Mouse (Mus musculus): ENCODE measurements around the gene Gm10803. TPM values are rescaled to one million over a fixed set of nuclear protein-coding genes. Genes with fewer than 3 reads are reported as not detected.

The Gm10803 gene
- polyA plus RNA-seq, 1 experiment from 2014 or later, result not detected

DNA sequence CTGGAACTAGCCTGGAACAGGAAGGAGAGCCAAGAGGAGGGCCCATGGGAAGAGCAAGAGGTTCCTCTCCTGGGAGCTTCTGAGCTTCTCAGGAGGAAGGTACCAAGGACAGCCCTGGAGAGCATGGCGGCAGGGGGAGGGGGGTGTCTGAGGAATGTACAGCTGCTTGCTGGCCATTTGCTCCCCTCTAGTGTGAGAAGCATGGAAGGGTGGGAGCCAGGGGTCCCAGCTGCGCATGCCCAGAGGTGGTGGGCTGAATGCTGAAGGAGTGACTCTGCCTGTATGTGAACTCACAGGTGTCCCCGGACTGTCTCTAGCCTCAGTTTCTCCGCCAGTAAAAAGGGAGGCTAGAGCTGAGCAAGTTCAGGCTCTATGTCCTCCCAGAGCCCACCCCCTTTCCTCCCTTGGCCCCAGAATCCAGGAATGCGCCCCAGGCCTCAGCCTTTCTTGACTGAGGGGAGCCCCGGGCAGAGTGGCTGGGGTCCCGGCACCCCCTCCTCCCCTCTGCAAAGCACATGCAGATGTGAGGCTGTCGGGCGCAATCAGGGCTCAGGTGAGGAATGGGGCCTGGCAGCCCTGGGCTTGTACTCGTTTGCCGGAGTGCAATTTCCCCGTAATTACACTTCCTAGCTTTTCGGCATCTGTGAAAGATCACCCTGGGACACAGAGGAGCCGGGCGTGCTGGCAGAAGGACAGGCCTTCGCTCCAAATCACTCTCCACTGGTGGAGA, 35.2 kb upstream of the Gm10803 start:
- no peaks in the 10 kb centered on the region for H3K4me1 ChIP-seq (ENCODE audit: insufficient read depth)
- DNase-seq, result no peak
- H3K9ac ChIP-seq, result no peak overlapping the region
- no peak overlapping the region for H3K4me2 ChIP-seq
- H3K36me3 ChIP-seq (ENCODE audit: insufficient read depth), result no peaks in the 10 kb centered on the region
- TF ChIP-seq CTCF (IDR thresholded peaks at IDR 0.05; ENCODE audit: low read depth), result no peak
- ATAC-seq (ENCODE audit: insufficient read depth), result no peak
- 68% methylated on average over 16 of the region's 16 CpGs for WGBS
- H3K4me3 ChIP-seq (ENCODE audit: low read depth, low read length), result no peak overlapping the region
- no peaks in the 10 kb centered on the region for H3K9me3 ChIP-seq (ENCODE audit: low read depth, low read length)
- no peaks in the 10 kb centered on the region for H3K27me3 ChIP-seq (ENCODE audit: insufficient read depth, low read length)
- no peak overlapping the region for H3K27ac ChIP-seq (ENCODE audit: low read depth)

DNA sequence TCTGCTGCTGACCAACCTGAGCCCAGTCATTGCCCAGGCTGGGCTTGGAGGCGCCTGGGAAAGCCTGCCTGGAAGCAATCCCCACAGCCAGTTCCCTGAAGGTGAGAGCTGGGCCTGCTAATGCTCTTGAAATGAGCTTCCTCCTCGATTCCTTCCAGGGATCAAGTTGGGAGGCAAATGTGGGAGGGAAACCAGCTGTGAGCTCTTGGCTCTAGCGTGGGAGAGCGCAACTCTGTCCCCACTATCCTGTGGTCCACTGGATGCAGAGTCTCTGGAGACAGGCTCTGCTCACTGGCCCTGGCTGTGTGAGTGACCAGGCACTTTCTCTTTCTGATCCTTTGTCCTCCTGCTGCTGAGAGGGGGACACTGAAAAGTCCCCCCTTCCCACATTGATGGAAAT, 30.8 kb upstream of the Gm10803 start:
- no peaks in the 10 kb centered on the region for H3K27me3 ChIP-seq (ENCODE audit: insufficient read depth, low read length)
- H3K27ac ChIP-seq (ENCODE audit: low read depth), result no peak overlapping the region
- H3K9ac ChIP-seq, result no peak overlapping the region
- no peak for TF ChIP-seq CTCF (IDR thresholded peaks at IDR 0.05; ENCODE audit: low read depth)
- no peak overlapping the region for H3K4me3 ChIP-seq (ENCODE audit: low read depth, low read length)
- H3K9me3 ChIP-seq (ENCODE audit: low read depth, low read length), result no peaks in the 10 kb centered on the region
- WGBS, result 31% methylated on average over 4 of the region's 4 CpGs
- peak; percentile 40 for DNase-seq
- no peaks in the 10 kb centered on the region for H3K4me1 ChIP-seq (ENCODE audit: insufficient read depth)
- ATAC-seq (ENCODE audit: insufficient read depth), result no peak
- H3K4me2 ChIP-seq, result no peak overlapping the region
- H3K36me3 ChIP-seq (ENCODE audit: insufficient read depth), result no peaks in the 10 kb centered on the region

DNA sequence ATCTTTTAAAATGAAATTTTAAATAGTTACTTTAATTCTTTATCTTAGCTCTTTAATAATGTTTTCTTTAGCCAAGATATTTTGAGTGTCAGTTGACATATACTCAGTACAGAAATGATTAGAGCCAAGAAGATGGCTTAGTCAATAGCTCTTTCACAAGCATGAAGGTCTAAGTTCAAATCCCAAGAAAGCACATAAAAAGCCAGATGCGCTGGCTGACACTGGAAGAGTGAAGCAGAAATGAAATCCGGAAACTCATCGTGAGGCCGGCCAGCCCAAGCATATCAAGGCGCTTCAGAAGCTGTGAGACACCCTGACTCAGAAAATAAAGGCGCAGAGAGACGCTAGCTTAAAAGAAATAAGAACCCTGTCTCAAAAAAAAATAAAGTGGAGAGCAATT, 26.5 kb upstream of the Gm10803 start:
- WGBS, result 52% methylated on average over 7 of the region's 7 CpGs
- no peaks in the 10 kb centered on the region for H3K27me3 ChIP-seq (ENCODE audit: insufficient read depth, low read length)
- no peak for ATAC-seq (ENCODE audit: insufficient read depth)
- DNase-seq, result peak; percentile 70
- H3K4me3 ChIP-seq (ENCODE audit: low read depth, low read length), result no peak overlapping the region
- no peak overlapping the region for H3K9ac ChIP-seq
- H3K9me3 ChIP-seq (ENCODE audit: low read depth, low read length), result no peaks in the 10 kb centered on the region
- H3K27ac ChIP-seq (ENCODE audit: low read depth), result no peak overlapping the region
- no peaks in the 10 kb centered on the region for H3K36me3 ChIP-seq (ENCODE audit: insufficient read depth)
- TF ChIP-seq CTCF (IDR thresholded peaks at IDR 0.05; ENCODE audit: low read depth), result no peak
- no peak overlapping the region for H3K4me2 ChIP-seq
- H3K4me1 ChIP-seq (ENCODE audit: insufficient read depth), result peaks cover 11% of the 10 kb centered on the region

DNA sequence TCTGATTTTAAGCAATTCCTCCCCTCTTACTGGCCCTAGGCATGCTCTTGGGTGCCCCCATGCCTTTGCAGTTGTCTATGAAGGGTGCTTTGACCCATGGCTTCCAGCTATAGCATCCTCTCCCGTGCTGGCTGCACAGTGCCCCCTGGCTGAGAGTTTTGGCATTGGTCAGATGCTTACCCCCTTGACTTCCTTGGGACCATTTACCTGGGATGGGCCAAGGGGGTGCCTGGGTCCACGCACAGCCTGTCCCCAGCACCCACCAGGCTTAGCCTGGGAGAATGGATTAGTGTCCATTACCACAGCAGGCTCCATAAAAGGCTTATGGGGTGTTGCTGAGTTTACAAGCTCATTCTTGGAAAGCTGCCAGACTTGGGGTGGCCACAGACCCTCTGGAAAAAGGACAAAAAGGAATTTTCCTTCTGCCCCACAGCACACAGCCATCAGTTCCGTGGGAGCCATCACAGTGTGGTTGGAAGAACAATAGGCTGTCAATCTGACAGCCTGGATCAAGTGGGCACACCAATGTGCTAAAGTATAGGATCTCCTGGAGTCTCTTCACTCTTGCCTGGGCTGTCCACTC, 22.9 kb upstream of the Gm10803 start:
- Histone ChIP-seq H3K4me3 (ENCODE audit: low read depth, low read length) (no peak overlapping the region), H3K27me3 (ENCODE audit: insufficient read depth, low read length) (no peaks in the 10 kb centered on the region), H3K9ac (no peak overlapping the region), H3K9me3 (ENCODE audit: low read depth, low read length) (no peaks in the 10 kb centered on the region), H3K4me1 (ENCODE audit: insufficient read depth) (peaks cover 11% of the 10 kb centered on the region), H3K36me3 (ENCODE audit: insufficient read depth) (no peaks in the 10 kb centered on the region), H3K27ac (ENCODE audit: low read depth) (no peak overlapping the region), H3K4me2 (no peak overlapping the region)
- peak; percentile 74 for DNase-seq
- peak; percentile 62 for TF ChIP-seq CTCF (IDR thresholded peaks at IDR 0.05; ENCODE audit: low read depth)
- peak; percentile 36; the same call in 1 of the 2 replicates for ATAC-seq (ENCODE audit: insufficient read depth)
- WGBS, result 29% methylated on average over 3 of the region's 3 CpGs

DNA sequence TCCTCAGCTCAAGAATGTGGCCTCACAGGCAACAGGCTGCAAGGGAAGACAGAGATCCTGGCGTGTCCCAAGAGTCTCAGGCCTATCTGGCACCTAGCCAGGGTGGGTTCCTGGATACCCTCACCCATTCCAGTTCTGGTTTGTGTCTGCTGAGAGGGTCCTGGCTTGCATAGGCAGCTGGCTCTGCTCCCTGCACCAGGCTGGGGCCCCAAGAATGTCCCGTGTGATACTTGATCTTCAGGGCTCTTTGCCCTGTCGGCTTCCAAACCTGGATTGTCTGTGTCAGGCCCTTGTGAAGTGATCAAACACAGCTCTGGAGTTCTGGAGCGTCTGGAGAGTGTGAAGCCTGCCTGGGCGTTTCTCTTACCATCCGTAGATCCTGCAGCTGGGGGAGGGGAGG, 22.2 kb upstream of the Gm10803 start:
- ATAC-seq (ENCODE audit: insufficient read depth) (peak; percentile 41; the same call in 1 of the 2 replicates), DNase-seq (peak; percentile 44)
- TF ChIP-seq CTCF (IDR thresholded peaks at IDR 0.05; ENCODE audit: low read depth), result no peak
- Histone ChIP-seq H3K4me1 (ENCODE audit: insufficient read depth) (peaks cover 11% of the 10 kb centered on the region), H3K4me2 (no peak overlapping the region), H3K4me3 (ENCODE audit: low read depth, low read length) (no peak overlapping the region), H3K27ac (ENCODE audit: low read depth) (no peak overlapping the region), H3K9me3 (ENCODE audit: low read depth, low read length) (no peaks in the 10 kb centered on the region), H3K36me3 (ENCODE audit: insufficient read depth) (no peaks in the 10 kb centered on the region), H3K9ac (no peak overlapping the region), H3K27me3 (ENCODE audit: insufficient read depth, low read length) (no peaks in the 10 kb centered on the region)
- WGBS, result 10% methylated on average over 6 of the region's 6 CpGs

DNA sequence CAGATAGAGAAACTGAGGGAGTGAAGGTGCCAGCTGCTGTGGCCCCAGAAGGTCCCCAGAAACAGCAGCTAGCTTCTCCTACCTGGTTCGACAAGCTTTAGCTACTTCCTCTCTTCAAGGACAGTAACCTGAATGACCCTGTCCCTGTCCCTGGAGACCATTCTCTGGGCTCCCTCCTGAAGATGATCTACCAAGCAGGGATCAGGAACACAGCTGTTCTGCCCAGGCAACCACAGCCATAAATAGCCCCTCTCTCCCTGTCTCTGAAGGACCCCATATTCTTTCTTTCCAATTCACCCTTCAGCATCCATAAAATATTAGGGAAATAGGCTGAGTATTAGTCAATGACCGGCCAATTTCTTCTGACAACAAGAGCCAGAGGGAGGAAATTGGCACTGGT, 18.6 kb upstream of the Gm10803 start:
- H3K4me2 ChIP-seq, result no peak overlapping the region
- no peaks in the 10 kb centered on the region for H3K36me3 ChIP-seq (ENCODE audit: insufficient read depth)
- H3K27ac ChIP-seq (ENCODE audit: low read depth), result no peak overlapping the region
- no peaks in the 10 kb centered on the region for H3K9me3 ChIP-seq (ENCODE audit: low read depth, low read length)
- no peak overlapping the region for H3K4me3 ChIP-seq (ENCODE audit: low read depth, low read length)
- TF ChIP-seq CTCF (IDR thresholded peaks at IDR 0.05; ENCODE audit: low read depth), result no peak
- H3K4me1 ChIP-seq (ENCODE audit: insufficient read depth), result peaks cover 11% of the 10 kb centered on the region
- H3K9ac ChIP-seq, result no peak overlapping the region
- no peaks in the 10 kb centered on the region for H3K27me3 ChIP-seq (ENCODE audit: insufficient read depth, low read length)
- DNase-seq, result no peak
- no peak for ATAC-seq (ENCODE audit: insufficient read depth)
- 71% methylated on average over 2 of the region's 2 CpGs for WGBS

DNA sequence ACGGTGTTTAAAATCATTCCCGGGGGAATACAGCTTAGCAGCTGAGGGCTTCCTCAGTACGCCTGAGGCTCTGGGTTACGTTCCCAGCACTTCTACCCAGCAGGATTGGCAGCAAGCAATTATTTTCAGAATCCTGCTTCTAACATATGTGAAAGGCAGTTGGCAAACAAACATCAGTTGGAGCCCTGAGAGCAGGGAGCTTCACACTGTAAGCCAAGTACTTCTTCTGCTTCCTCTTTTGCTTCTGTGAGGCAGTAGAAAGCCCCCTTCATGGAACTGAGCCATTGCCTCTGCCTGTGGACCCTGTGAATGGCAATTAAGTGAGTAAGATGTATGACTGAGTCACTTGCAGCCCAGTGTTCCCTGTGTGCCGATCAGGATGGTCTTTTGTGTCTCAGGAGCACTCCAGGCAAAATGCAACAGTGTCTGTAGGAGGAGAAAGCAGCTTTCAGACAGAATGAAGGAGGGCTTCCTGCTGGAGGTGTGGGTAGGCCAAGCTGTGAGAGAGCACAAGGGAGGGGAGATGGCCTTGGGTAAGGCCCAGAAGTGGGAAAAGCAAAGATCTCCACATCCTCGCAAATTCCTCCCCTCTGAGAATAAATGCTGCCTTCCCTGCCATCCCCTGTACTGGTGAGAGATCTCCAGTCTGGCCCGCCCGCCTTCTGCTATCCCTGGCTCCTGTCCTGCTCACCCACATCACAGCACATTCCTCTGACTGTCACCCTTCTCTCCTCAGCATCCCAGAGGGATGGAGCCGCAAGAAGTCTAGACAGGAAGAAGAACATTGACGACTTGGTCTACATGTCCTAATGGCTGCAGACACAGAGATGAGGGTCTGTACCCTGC, 7.5 kb upstream of the Gm10803 start:
- 58% methylated on average over 10 of the region's 10 CpGs for WGBS
- Histone ChIP-seq H3K27me3 (ENCODE audit: insufficient read depth, low read length) (no peaks in the 10 kb centered on the region), H3K4me1 (ENCODE audit: insufficient read depth) (no peaks in the 10 kb centered on the region)

More for the DNA sequence above, 7.5 kb upstream of the Gm10803 start:
- H3K27ac ChIP-seq (ENCODE audit: low read depth), result no peak overlapping the region
- H3K36me3 ChIP-seq (ENCODE audit: insufficient read depth), result no peaks in the 10 kb centered on the region
- no peak overlapping the region for H3K9ac ChIP-seq
- ATAC-seq (ENCODE audit: insufficient read depth) (peak; percentile 17; the same call in 1 of the 2 replicates), DNase-seq (no peak)
- no peak overlapping the region for H3K4me3 ChIP-seq (ENCODE audit: low read depth, low read length)
- H3K9me3 ChIP-seq (ENCODE audit: low read depth, low read length), result no peaks in the 10 kb centered on the region
- no peak overlapping the region for H3K4me2 ChIP-seq
- no peak for TF ChIP-seq CTCF (IDR thresholded peaks at IDR 0.05; ENCODE audit: low read depth)

Measured in lung, embryonic 14.5 days (tissue).